Mouse (Mus musculus): ENCODE measurements around the gene 1700021F07Rik. TPM values are rescaled to one million over a fixed set of nuclear protein-coding genes. Genes with fewer than 3 reads are reported as not detected.
A peak's percentile ranks its signal among the peaks of the same experiment; 100 is the strongest.

The 1700021F07Rik gene
- polyA plus RNA-seq (2014; fragmentation: Nextera tagmentation; extraction: Ambion mirVana), result not detected in 2 replicates

- WGBS, result 94% methylated on average over 18 of the region's 18 CpGs
- Histone ChIP-seq H3K9me3 (ENCODE audit: control insufficient read depth, low read length) (no peaks in the 10 kb centered on the region), H3K9ac (ENCODE audit: low read length) (no peak within 1 kb of the TSS), H3K27ac (ENCODE audit: low read depth, low read length) (no peak within 1 kb of the TSS), H3K4me3 (ENCODE audit: low read depth, low read length) (no peak within 1 kb of the TSS), H3K36me3 (ENCODE audit: control insufficient read depth, insufficient read depth, low read length) (no peaks in the 10 kb centered on the region), H3K4me1 (ENCODE audit: control insufficient read depth, insufficient read depth, low read length) (no peaks in the 10 kb centered on the region), H3K4me2 (ENCODE audit: low read depth) (no peak within 1 kb of the TSS), H3K27me3 (ENCODE audit: control insufficient read depth, insufficient read depth, low read length) (no peaks in the 10 kb centered on the region)
- no peak for ATAC-seq (ENCODE audit: insufficient read depth, low FRiP score, low TSS enrichment)
- DNase-seq (ENCODE audit: low spot score), result no peak
Observed at GRCm38 (mm10) chr2:173522376-173522775, at the start of gene 1700021F07Rik. 1700021F07Rik (plus strand) TSS chr2:173522586.

DNA sequence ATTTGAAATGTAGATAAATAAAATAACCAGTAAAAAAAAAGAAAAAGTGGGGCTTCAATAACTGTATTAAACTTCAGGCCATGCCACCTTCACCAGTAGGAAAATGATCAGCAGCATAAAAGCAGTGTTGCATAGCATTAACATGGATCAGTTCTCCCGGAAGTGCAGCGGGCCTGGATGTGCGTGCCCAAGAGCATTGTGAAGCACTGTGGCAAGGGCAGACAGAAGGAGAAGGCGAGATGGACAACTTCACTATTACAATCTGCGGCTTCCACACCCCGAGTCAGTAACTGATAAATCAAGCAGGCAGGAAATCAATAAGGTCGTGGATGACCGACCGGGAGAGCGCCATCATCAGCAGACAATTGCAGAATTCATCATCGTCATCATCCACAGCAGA is 49.2 kb upstream of the 1700021F07Rik start:
- no peaks in the 10 kb centered on the region for H3K4me1 ChIP-seq (ENCODE audit: control insufficient read depth, insufficient read depth, low read length)
- no peaks in the 10 kb centered on the region for H3K27me3 ChIP-seq (ENCODE audit: control insufficient read depth, insufficient read depth, low read length)
- H3K9ac ChIP-seq (ENCODE audit: low read length), result no peak overlapping the region
- no peak overlapping the region for H3K4me3 ChIP-seq (ENCODE audit: low read depth, low read length)
- H3K4me2 ChIP-seq (ENCODE audit: low read depth), result no peak overlapping the region
- DNase-seq (ENCODE audit: low spot score), result peak; percentile 32
- H3K9me3 ChIP-seq (ENCODE audit: control insufficient read depth, low read length), result no peaks in the 10 kb centered on the region
- no peak for ATAC-seq (ENCODE audit: insufficient read depth, low FRiP score, low TSS enrichment)
- H3K36me3 ChIP-seq (ENCODE audit: control insufficient read depth, insufficient read depth, low read length), result no peaks in the 10 kb centered on the region
- 57% methylated on average over 11 of the region's 11 CpGs for WGBS
- no peak overlapping the region for H3K27ac ChIP-seq (ENCODE audit: low read depth, low read length)

DNA sequence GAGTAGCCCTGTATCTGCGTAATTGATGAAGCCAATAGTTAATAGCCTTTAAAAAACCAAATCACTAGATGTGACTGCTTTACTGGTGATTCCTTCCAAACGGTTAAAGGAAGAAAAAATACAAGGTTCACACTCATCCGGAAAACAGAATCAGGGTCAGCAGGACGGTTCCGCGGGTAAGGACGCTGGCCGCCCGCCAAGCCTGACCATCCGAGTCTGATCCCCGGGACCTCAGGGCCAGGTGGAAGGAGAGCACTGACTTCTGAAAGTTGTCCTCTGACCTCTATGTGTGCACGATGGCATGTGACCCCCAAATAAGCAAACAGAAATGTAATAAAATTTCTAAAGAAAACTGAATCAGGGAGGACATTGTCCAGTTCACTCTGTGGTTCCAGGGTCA is 43.3 kb upstream of the 1700021F07Rik start:
- Histone ChIP-seq H3K9me3 (ENCODE audit: control insufficient read depth, low read length) (no peaks in the 10 kb centered on the region), H3K4me2 (ENCODE audit: low read depth) (no peak overlapping the region), H3K27ac (ENCODE audit: low read depth, low read length) (no peak overlapping the region), H3K27me3 (ENCODE audit: control insufficient read depth, insufficient read depth, low read length) (no peaks in the 10 kb centered on the region), H3K4me1 (ENCODE audit: control insufficient read depth, insufficient read depth, low read length) (no peaks in the 10 kb centered on the region), H3K9ac (ENCODE audit: low read length) (no peak overlapping the region), H3K4me3 (ENCODE audit: low read depth, low read length) (no peak overlapping the region), H3K36me3 (ENCODE audit: control insufficient read depth, insufficient read depth, low read length) (no peaks in the 10 kb centered on the region)
- 90% methylated on average over 12 of the region's 12 CpGs for WGBS
- no peak for ATAC-seq (ENCODE audit: insufficient read depth, low FRiP score, low TSS enrichment)
- DNase-seq (ENCODE audit: low spot score), result no peak

DNA sequence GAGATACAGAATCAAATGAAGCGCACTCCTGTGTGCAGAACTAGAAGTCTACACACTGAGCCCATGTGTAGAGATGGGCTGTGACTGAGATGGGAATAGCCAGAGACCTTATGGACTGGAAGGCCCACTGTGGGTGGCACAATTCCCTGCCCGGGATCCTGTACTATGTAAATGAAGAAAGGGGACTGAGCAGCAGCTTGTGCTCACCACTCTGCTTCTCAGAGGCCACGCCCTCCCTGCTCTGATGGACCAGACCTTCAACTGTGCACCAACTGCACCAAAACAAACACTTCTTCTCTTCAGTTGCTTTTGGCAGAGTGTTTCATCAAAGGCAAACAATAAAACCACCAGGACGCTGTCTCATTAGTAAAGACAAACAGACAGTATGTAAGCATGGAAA is 37.9 kb upstream of the 1700021F07Rik start:
- Histone ChIP-seq H3K4me3 (ENCODE audit: low read depth, low read length) (no peak overlapping the region), H3K36me3 (ENCODE audit: control insufficient read depth, insufficient read depth, low read length) (no peaks in the 10 kb centered on the region), H3K27ac (ENCODE audit: low read depth, low read length) (no peak overlapping the region), H3K4me1 (ENCODE audit: control insufficient read depth, insufficient read depth, low read length) (no peaks in the 10 kb centered on the region), H3K27me3 (ENCODE audit: control insufficient read depth, insufficient read depth, low read length) (no peaks in the 10 kb centered on the region), H3K9me3 (ENCODE audit: control insufficient read depth, low read length) (no peaks in the 10 kb centered on the region), H3K4me2 (ENCODE audit: low read depth) (no peak overlapping the region), H3K9ac (ENCODE audit: low read length) (no peak overlapping the region)
- ATAC-seq (ENCODE audit: insufficient read depth, low FRiP score, low TSS enrichment), result no peak
- WGBS, result 87% methylated on average over 4 of the region's 4 CpGs
- DNase-seq (ENCODE audit: low spot score), result no peak

DNA sequence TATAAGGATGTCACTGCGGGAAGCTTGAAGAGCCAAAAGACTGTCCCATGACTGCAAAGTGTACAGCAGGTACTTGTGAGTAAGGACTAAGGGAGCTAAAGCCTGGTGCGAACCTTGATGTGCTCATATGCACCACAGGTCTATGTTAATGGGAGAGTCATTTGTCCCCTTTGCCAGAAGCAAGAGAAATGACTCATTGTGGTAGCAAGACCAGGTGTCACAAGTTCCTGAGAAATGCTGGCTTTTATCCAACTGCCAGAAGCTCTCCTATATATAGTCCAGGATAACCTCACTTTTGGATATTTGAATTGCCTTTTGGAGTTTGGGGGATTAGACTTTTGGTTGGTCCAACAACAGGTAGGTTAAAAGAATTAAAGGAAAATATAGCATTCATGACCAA is 22.8 kb upstream of the 1700021F07Rik start:
- WGBS, result 76% methylated on average over 2 of the region's 2 CpGs
- no peaks in the 10 kb centered on the region for H3K36me3 ChIP-seq (ENCODE audit: control insufficient read depth, insufficient read depth, low read length)
- H3K4me2 ChIP-seq (ENCODE audit: low read depth), result no peak overlapping the region
- H3K27me3 ChIP-seq (ENCODE audit: control insufficient read depth, insufficient read depth, low read length), result no peaks in the 10 kb centered on the region
- H3K9me3 ChIP-seq (ENCODE audit: control insufficient read depth, low read length), result no peaks in the 10 kb centered on the region
- H3K9ac ChIP-seq (ENCODE audit: low read length), result no peak overlapping the region
- DNase-seq (ENCODE audit: low spot score) (no peak), ATAC-seq (ENCODE audit: insufficient read depth, low FRiP score, low TSS enrichment) (no peak)
- H3K27ac ChIP-seq (ENCODE audit: low read depth, low read length), result no peak overlapping the region
- no peak overlapping the region for H3K4me3 ChIP-seq (ENCODE audit: low read depth, low read length)
- H3K4me1 ChIP-seq (ENCODE audit: control insufficient read depth, insufficient read depth, low read length), result no peaks in the 10 kb centered on the region

DNA sequence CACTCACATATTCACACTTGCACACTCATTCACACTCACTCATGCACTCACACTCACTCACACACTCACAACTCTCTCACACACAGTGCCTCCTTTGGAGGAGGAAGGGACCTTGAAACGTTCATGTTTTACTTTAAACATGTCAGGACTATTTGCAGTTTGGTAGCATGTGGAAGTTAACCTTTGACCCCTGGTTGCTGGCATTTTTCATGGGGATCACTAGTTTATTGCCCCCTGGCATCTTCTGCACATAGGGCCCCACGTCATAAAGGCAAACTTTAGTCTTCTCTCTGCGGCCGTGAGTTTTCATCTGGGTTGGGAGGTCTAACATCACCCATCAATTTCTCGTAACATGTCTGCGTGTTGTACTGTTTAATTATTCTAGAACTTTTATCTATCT is 8.4 kb upstream of the 1700021F07Rik start:
- 80% methylated on average over 6 of the region's 6 CpGs for WGBS
- Histone ChIP-seq H3K27ac (ENCODE audit: low read depth, low read length) (no peak overlapping the region), H3K4me1 (ENCODE audit: control insufficient read depth, insufficient read depth, low read length) (no peaks in the 10 kb centered on the region), H3K36me3 (ENCODE audit: control insufficient read depth, insufficient read depth, low read length) (no peaks in the 10 kb centered on the region), H3K9me3 (ENCODE audit: control insufficient read depth, low read length) (no peaks in the 10 kb centered on the region), H3K9ac (ENCODE audit: low read length) (no peak overlapping the region), H3K27me3 (ENCODE audit: control insufficient read depth, insufficient read depth, low read length) (no peaks in the 10 kb centered on the region), H3K4me2 (ENCODE audit: low read depth) (no peak overlapping the region), H3K4me3 (ENCODE audit: low read depth, low read length) (no peak overlapping the region)
- DNase-seq (ENCODE audit: low spot score) (no peak), ATAC-seq (ENCODE audit: insufficient read depth, low FRiP score, low TSS enrichment) (no peak)

- ATAC-seq (ENCODE audit: insufficient read depth, low FRiP score, low TSS enrichment) (no peak), DNase-seq (ENCODE audit: low spot score) (no peak)
- WGBS, result 62% methylated on average over 6 of the region's 6 CpGs
- H3K4me3 ChIP-seq (ENCODE audit: low read depth, low read length), result no peak overlapping the region
- H3K9ac ChIP-seq (ENCODE audit: low read length), result no peak overlapping the region
- no peaks in the 10 kb centered on the region for H3K4me1 ChIP-seq (ENCODE audit: control insufficient read depth, insufficient read depth, low read length)
- no peaks in the 10 kb centered on the region for H3K27me3 ChIP-seq (ENCODE audit: control insufficient read depth, insufficient read depth, low read length)
- no peaks in the 10 kb centered on the region for H3K36me3 ChIP-seq (ENCODE audit: control insufficient read depth, insufficient read depth, low read length)
- no peaks in the 10 kb centered on the region for H3K9me3 ChIP-seq (ENCODE audit: control insufficient read depth, low read length)
- H3K4me2 ChIP-seq (ENCODE audit: low read depth), result no peak overlapping the region
- H3K27ac ChIP-seq (ENCODE audit: low read depth, low read length), result no peak overlapping the region
Observed at GRCm38 (mm10) chr2:173515186-173515585, 7.2 kb upstream of the 1700021F07Rik start.

GRCm38 (mm10) chr2:173516150-173516855 is 6.1 kb upstream of the 1700021F07Rik start:
- Histone ChIP-seq H3K9me3 (ENCODE audit: control insufficient read depth, low read length) (no peaks in the 10 kb centered on the region), H3K27me3 (ENCODE audit: control insufficient read depth, insufficient read depth, low read length) (no peaks in the 10 kb centered on the region), H3K4me3 (ENCODE audit: low read depth, low read length) (no peak overlapping the region), H3K4me1 (ENCODE audit: control insufficient read depth, insufficient read depth, low read length) (no peaks in the 10 kb centered on the region), H3K27ac (ENCODE audit: low read depth, low read length) (no peak overlapping the region), H3K36me3 (ENCODE audit: control insufficient read depth, insufficient read depth, low read length) (no peaks in the 10 kb centered on the region), H3K4me2 (ENCODE audit: low read depth) (no peak overlapping the region), H3K9ac (ENCODE audit: low read length) (no peak overlapping the region)
- DNase-seq (ENCODE audit: low spot score), result no peak
- no peak for ATAC-seq (ENCODE audit: insufficient read depth, low FRiP score, low TSS enrichment)
- WGBS, result 88% methylated on average over 25 of the region's 25 CpGs

GRCm38 (mm10) chr2:173528493-173528892 is 6.1 kb downstream of the 1700021F07Rik start:
- ATAC-seq (ENCODE audit: insufficient read depth, low FRiP score, low TSS enrichment) (no peak), DNase-seq (ENCODE audit: low spot score) (no peak)
- WGBS, result 86% methylated on average over 3 of the region's 3 CpGs
- Histone ChIP-seq H3K4me1 (ENCODE audit: control insufficient read depth, insufficient read depth, low read length) (no peaks in the 10 kb centered on the region), H3K4me3 (ENCODE audit: low read depth, low read length) (no peak overlapping the region), H3K9ac (ENCODE audit: low read length) (no peak overlapping the region), H3K36me3 (ENCODE audit: control insufficient read depth, insufficient read depth, low read length) (no peaks in the 10 kb centered on the region), H3K27ac (ENCODE audit: low read depth, low read length) (no peak overlapping the region), H3K9me3 (ENCODE audit: control insufficient read depth, low read length) (no peaks in the 10 kb centered on the region), H3K4me2 (ENCODE audit: low read depth) (no peak overlapping the region), H3K27me3 (ENCODE audit: control insufficient read depth, insufficient read depth, low read length) (no peaks in the 10 kb centered on the region)
